Mouse (Mus musculus) forebrain, embryonic 11.5 days (tissue): ENCODE data around the gene Pex11g. TPM values are rescaled to one million over a fixed set of nuclear protein-coding genes. Genes with fewer than 3 reads are reported as not detected.

Experiments used
- ATAC-seq: fragments of 200-750 bp; cut with Nextera tagmentation; replicated peaks from 2 replicates; pipeline ENCODE4 v1.8.0; 2017; ENCODE audit warnings: moderate TSS enrichment; ENCODE audit not compliant: low FRiP score
- DNase-seq: peaks from one replicate; pipeline ENCODE4 v3.0.0-alpha.2; 2017; ENCODE audit warnings: low spot score
- H3K27ac ChIP-seq: fragments of 300-500 bp; sonication (generic); 2 replicates; pipeline ENCODE4 v1.5.1; 2014; ENCODE audit warnings: low read depth, low read length
- H3K27me3 ChIP-seq: fragments of 300-500 bp; sonication (generic); 2 replicates; pipeline ENCODE4 v1.6.1; 2014; ENCODE audit warnings: mild to moderate bottlenecking, low read length, mixed read lengths; ENCODE audit not compliant: control insufficient read depth, insufficient read depth
- H3K36me3 ChIP-seq: fragments of 300-500 bp; sonication (generic); 2 replicates; pipeline ENCODE4 v1.6.1; 2014; ENCODE audit warnings: mild to moderate bottlenecking, low read length, moderate library complexity, mixed read lengths; ENCODE audit not compliant: control insufficient read depth, insufficient read depth
- H3K4me1 ChIP-seq: fragments of 300-500 bp; sonication (generic); replicated peaks from 2 replicates; pipeline ENCODE4 v1.6.1; 2014; ENCODE audit warnings: low read length, mixed read lengths; ENCODE audit not compliant: control insufficient read depth, insufficient read depth
- H3K4me2 ChIP-seq: fragments of 300-500 bp; sonication (generic); 2 replicates; pipeline ENCODE4 v1.6.1; 2014; ENCODE audit warnings: low read depth, mild to moderate bottlenecking, low read length, moderate library complexity, mixed read lengths; ENCODE audit not compliant: severe bottlenecking
- H3K4me3 ChIP-seq: fragments of 300-500 bp; sonication (generic); 2 replicates; pipeline ENCODE4 v1.5.1; 2014; ENCODE audit warnings: low read depth, low read length
- H3K9ac ChIP-seq: fragments of 300-500 bp; sonication (generic); 2 replicates; pipeline ENCODE4 v1.6.1; 2014; ENCODE audit warnings: low read length
- H3K9me3 ChIP-seq: fragments of 300-500 bp; sonication (generic); 2 replicates; pipeline ENCODE4 v1.6.1; 2016; ENCODE audit warnings: low read length, mixed read lengths; ENCODE audit not compliant: control insufficient read depth
- WGBS: fragments of 180-500 bp; shearing (Covaris S2); extraction: QIAGEN DNeasy Blood & Tissue Kit; methylation state at CpG from one replicate; pipeline ENCODE4 v1.1.7; 2014; 5-methylcytosine and 5-hydroxymethylcytosine counted together
- polyA plus RNA-seq: library from polyadenylated mRNA; unstranded; fragments of >200 nt; fragmentation: Nextera tagmentation; extraction: Ambion mirVana; gene quantifications from 2 replicates; pipeline ENCODE4 v1.2.1, GENCODE M21; 2014

The Pex11g gene
- polyA plus RNA-seq, 1 experiment from 2014 or later: 3.8 TPM

GRCm38 (mm10) chr8:3431113-3431512, 36.4 kb downstream of the Pex11g start:
- ATAC-seq: no peak
- H3K36me3 ChIP-seq: no peaks in the 10 kb centered on the region; the same call in 1 of the 2 replicates
- DNase-seq: no peak
- WGBS: 83% methylated on average over 3 of the region's 3 CpGs
- H3K9ac ChIP-seq: no peak overlapping the region
- H3K27ac ChIP-seq: no peak overlapping the region
- no peaks in the 10 kb centered on the region for H3K4me1 ChIP-seq
- H3K9me3 ChIP-seq: no peaks in the 10 kb centered on the region
- H3K27me3 ChIP-seq: no peaks in the 10 kb centered on the region
- H3K4me2 ChIP-seq: no peak overlapping the region
- H3K4me3 ChIP-seq: no peak overlapping the region

- no peak overlapping the region for H3K4me2 ChIP-seq
- H3K9me3 ChIP-seq: no peaks in the 10 kb centered on the region
- no peak overlapping the region for H3K9ac ChIP-seq
- DNase-seq (no peak), ATAC-seq (no peak)
- H3K27me3 ChIP-seq: no peaks in the 10 kb centered on the region
- no peaks in the 10 kb centered on the region for H3K4me1 ChIP-seq
- 83% methylated on average over 2 of the region's 2 CpGs for WGBS
- no peaks in the 10 kb centered on the region; the same call in 1 of the 2 replicates for H3K36me3 ChIP-seq
- no peak overlapping the region for H3K4me3 ChIP-seq
- no peak overlapping the region for H3K27ac ChIP-seq
Observed at GRCm38 (mm10) chr8:3429966-3430365, 37.5 kb downstream of the Pex11g start.

- ATAC-seq: no peak
- Histone ChIP-seq H3K4me2 (no peak overlapping the region), H3K4me3 (no peak overlapping the region), H3K9ac (no peak overlapping the region), H3K27me3 (no peaks in the 10 kb centered on the region), H3K4me1 (no peaks in the 10 kb centered on the region), H3K36me3 (no peaks in the 10 kb centered on the region; the same call in 1 of the 2 replicates), H3K9me3 (no peaks in the 10 kb centered on the region), H3K27ac (no peak overlapping the region)
- no peak for DNase-seq
- 96% methylated on average over 2 of the region's 2 CpGs for WGBS
Observed at GRCm38 (mm10) chr8:3428426-3428825, 39.1 kb downstream of the Pex11g start.

GRCm38 (mm10) chr8:3426211-3426610, 41.3 kb downstream of the Pex11g start:
- Histone ChIP-seq H3K9me3 (no peaks in the 10 kb centered on the region), H3K9ac (no peak overlapping the region), H3K4me3 (no peak overlapping the region), H3K27me3 (no peaks in the 10 kb centered on the region), H3K4me1 (no peaks in the 10 kb centered on the region), H3K4me2 (no peak overlapping the region), H3K36me3 (no peaks in the 10 kb centered on the region; the same call in 1 of the 2 replicates), H3K27ac (no peak overlapping the region)
- WGBS: 85% methylated on average over 3 of the region's 3 CpGs
- ATAC-seq (no peak), DNase-seq (no peak)

GRCm38 (mm10) chr8:3425217-3425616, 42.3 kb downstream of the Pex11g start:
- Histone ChIP-seq H3K9ac (no peak overlapping the region), H3K27ac (no peak overlapping the region), H3K4me3 (no peak overlapping the region), H3K4me1 (no peaks in the 10 kb centered on the region), H3K27me3 (no peaks in the 10 kb centered on the region), H3K9me3 (no peaks in the 10 kb centered on the region), H3K36me3 (no peaks in the 10 kb centered on the region; the same call in 1 of the 2 replicates), H3K4me2 (no peak overlapping the region)
- DNase-seq: no peak
- WGBS: 97% methylated on average over 5 of the region's 5 CpGs
- ATAC-seq: no peak

- Histone ChIP-seq H3K4me3 (no peak overlapping the region), H3K4me1 (peaks cover 14% of the 10 kb centered on the region; the same call in 1 of the 2 replicates), H3K27ac (no peak overlapping the region), H3K4me2 (no peak overlapping the region), H3K36me3 (no peaks in the 10 kb centered on the region), H3K9me3 (no peaks in the 10 kb centered on the region), H3K27me3 (no peaks in the 10 kb centered on the region), H3K9ac (no peak overlapping the region)
- no peak for DNase-seq
- no peak for ATAC-seq
- 92% methylated on average over 5 of the region's 5 CpGs for WGBS
Observed at GRCm38 (mm10) chr8:3421507-3421906, 46.0 kb downstream of the Pex11g start.

GRCm38 (mm10) chr8:3420105-3420706, 47.3 kb downstream of the Pex11g start:
- H3K9me3 ChIP-seq: no peaks in the 10 kb centered on the region
- H3K27ac ChIP-seq: no peak overlapping the region
- 84% methylated on average over 10 of the region's 10 CpGs for WGBS
- no peak overlapping the region for H3K4me3 ChIP-seq
- H3K9ac ChIP-seq: no peak overlapping the region
- H3K4me1 ChIP-seq: peaks cover 15% of the 10 kb centered on the region; the same call in 1 of the 2 replicates
- no peak overlapping the region for H3K4me2 ChIP-seq
- H3K27me3 ChIP-seq: no peaks in the 10 kb centered on the region
- no peak for DNase-seq
- no peak for ATAC-seq
- no peaks in the 10 kb centered on the region for H3K36me3 ChIP-seq

- no peak for DNase-seq
- Histone ChIP-seq H3K9me3 (no peaks in the 10 kb centered on the region), H3K9ac (no peak overlapping the region), H3K27ac (no peak overlapping the region), H3K36me3 (no peaks in the 10 kb centered on the region), H3K4me3 (no peak overlapping the region), H3K4me1 (peaks cover 18% of the 10 kb centered on the region; the same call in 1 of the 2 replicates), H3K27me3 (no peaks in the 10 kb centered on the region), H3K4me2 (no peak overlapping the region)
- WGBS: 81% methylated on average over 1 of the region's 1 CpGs
- no peak for ATAC-seq
Observed at GRCm38 (mm10) chr8:3418101-3418500, 49.4 kb downstream of the Pex11g start.

- DNase-seq (peak; percentile 75), ATAC-seq (peak; percentile 77)
- H3K27me3 ChIP-seq: no peaks in the 10 kb centered on the region
- peak overlapping the region; percentile 32; the same call in 1 of the 2 replicates for H3K4me2 ChIP-seq
- peaks cover 18% of the 10 kb centered on the region; the same call in 1 of the 2 replicates for H3K4me1 ChIP-seq
- H3K27ac ChIP-seq: no peak overlapping the region
- H3K9ac ChIP-seq: no peak overlapping the region; the same call in 1 of the 2 replicates
- WGBS: 1% methylated on average over 8 of the region's 8 CpGs
- H3K9me3 ChIP-seq: no peaks in the 10 kb centered on the region
- H3K4me3 ChIP-seq: no peak overlapping the region
- no peaks in the 10 kb centered on the region for H3K36me3 ChIP-seq
Observed at GRCm38 (mm10) chr8:3417455-3417854, 50.0 kb downstream of the Pex11g start.
